Mouse (Mus musculus) heart, embryonic 13.5 days (tissue): ENCODE data around the gene Cwh43. TPM values are rescaled to one million over a fixed set of nuclear protein-coding genes. Genes with fewer than 3 reads are reported as not detected.

Experiments used
- ATAC-seq: fragments of 200-750 bp; cut with Nextera tagmentation; 2 replicates; pipeline ENCODE4 v1.8.0; 2017; ENCODE audit warnings: moderate TSS enrichment; ENCODE audit not compliant: insufficient number of reproducible peaks, low FRiP score, low TSS enrichment; ENCODE audit errors: extremely low read depth
- H3K27ac ChIP-seq: fragments of 300-500 bp; sonication (generic); replicated peaks from 2 replicates; pipeline ENCODE4 v1.5.1; 2015; ENCODE audit warnings: moderate library complexity, mild to moderate bottlenecking, inconsistent platforms
- H3K27me3 ChIP-seq: fragments of 300-500 bp; sonication (generic); replicated peaks from 2 replicates; pipeline ENCODE4 v1.6.1; 2015; ENCODE audit warnings: mild to moderate bottlenecking, inconsistent platforms
- H3K36me3 ChIP-seq: fragments of 300-500 bp; sonication (generic); 2 replicates; pipeline ENCODE4 v1.6.1; 2015; ENCODE audit warnings: mild to moderate bottlenecking, inconsistent platforms
- H3K4me1 ChIP-seq: fragments of 300-500 bp; sonication (generic); 2 replicates; pipeline ENCODE4 v1.6.1; 2015; ENCODE audit warnings: inconsistent platforms
- H3K4me2 ChIP-seq: fragments of 300-500 bp; sonication (generic); 2 replicates; pipeline ENCODE4 v1.6.1; 2015; ENCODE audit warnings: inconsistent platforms, mild to moderate bottlenecking, moderate library complexity
- H3K4me3 ChIP-seq: fragments of 300-500 bp; sonication (generic); 2 replicates; pipeline ENCODE4 v1.5.1; 2015; ENCODE audit warnings: moderate library complexity, mild to moderate bottlenecking, inconsistent platforms
- H3K9ac ChIP-seq: fragments of 300-500 bp; sonication (generic); 2 replicates; pipeline ENCODE4 v1.6.1; 2015; ENCODE audit warnings: inconsistent platforms, mild to moderate bottlenecking, moderate library complexity
- H3K9me3 ChIP-seq: fragments of 300-500 bp; sonication (generic); 2 replicates; pipeline ENCODE4 v1.6.1; 2016; ENCODE audit warnings: inconsistent platforms
- WGBS: fragments of 180-500 bp; shearing (Covaris S2); methylation state at CpG from one replicate; pipeline ENCODE4 v1.1.7; 2015; ENCODE audit warnings: mixed read lengths; 5-methylcytosine and 5-hydroxymethylcytosine counted together
- polyA plus RNA-seq: library from polyadenylated mRNA; unstranded; fragments of >200 nt; fragmentation: Nextera tagmentation; extraction: Ambion mirVana; gene quantifications from 2 replicates; pipeline ENCODE4 v1.2.1, GENCODE M21; 2015

Gene Cwh43
- polyA plus RNA-seq, 1 experiment from 2014 or later = not detected

DNA sequence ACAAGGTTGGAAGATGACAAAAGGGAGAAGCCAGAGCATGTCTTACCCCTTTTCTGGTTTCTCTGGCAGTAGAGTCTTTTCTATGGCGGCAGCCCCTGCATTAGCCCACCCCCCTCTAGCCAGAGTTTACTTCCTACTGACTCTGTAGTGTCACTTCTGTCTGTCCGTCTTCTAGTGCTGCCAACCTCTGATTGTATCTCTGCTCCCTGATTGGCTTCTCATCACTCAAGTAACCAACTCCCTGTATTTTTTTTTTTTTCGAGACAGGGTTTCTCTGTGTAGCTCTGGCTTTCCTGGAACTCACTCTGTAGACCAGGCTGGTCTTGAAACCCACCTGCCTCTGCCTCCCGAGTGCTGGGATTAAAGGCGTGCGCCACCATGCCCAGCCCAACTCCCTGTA is 26.9 kb downstream of the Cwh43 start:
- Histone ChIP-seq H3K4me2 (no peak overlapping the region), H3K9me3 (no peaks in the 10 kb centered on the region), H3K36me3 (no peaks in the 10 kb centered on the region), H3K4me1 (no peaks in the 10 kb centered on the region), H3K27me3 (0 out of 2 replicates have a peak, but pooled peaks cover 8% of the 10 kb centered on the region), H3K9ac (no peak overlapping the region), H3K4me3 (no peak overlapping the region), H3K27ac (no peak overlapping the region)
- 72% methylated on average over 6 of the region's 6 CpGs for WGBS
- no peak for ATAC-seq

DNA sequence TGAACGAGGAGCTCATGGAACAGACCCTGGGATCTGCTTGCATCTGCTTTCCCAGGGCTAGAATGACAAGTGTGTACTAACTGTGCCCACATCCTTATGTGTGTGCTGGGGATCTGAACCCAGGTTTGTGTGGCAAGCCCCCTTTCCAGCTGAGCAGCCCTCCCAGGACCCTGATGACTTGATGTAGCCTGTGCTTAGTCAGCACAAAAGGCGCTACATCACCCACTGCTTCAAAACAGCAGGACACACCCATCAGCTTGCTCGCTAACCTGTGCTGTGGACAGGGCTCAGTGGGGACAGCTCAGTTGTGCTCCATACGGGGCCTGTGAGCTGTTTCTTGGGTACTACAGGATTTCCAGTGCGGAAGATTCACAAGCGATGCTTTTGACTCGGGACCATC is 28.9 kb downstream of the Cwh43 start:
- no peaks in the 10 kb centered on the region for H3K36me3 ChIP-seq
- H3K9ac ChIP-seq = no peak overlapping the region
- no peak overlapping the region for H3K4me2 ChIP-seq
- 0 out of 2 replicates have a peak, but pooled peaks cover 4% of the 10 kb centered on the region for H3K27me3 ChIP-seq
- H3K27ac ChIP-seq = no peak overlapping the region
- no peak overlapping the region for H3K4me3 ChIP-seq
- WGBS = 70% methylated on average over 7 of the region's 7 CpGs
- no peaks in the 10 kb centered on the region for H3K4me1 ChIP-seq
- no peaks in the 10 kb centered on the region for H3K9me3 ChIP-seq
- no peak for ATAC-seq

DNA sequence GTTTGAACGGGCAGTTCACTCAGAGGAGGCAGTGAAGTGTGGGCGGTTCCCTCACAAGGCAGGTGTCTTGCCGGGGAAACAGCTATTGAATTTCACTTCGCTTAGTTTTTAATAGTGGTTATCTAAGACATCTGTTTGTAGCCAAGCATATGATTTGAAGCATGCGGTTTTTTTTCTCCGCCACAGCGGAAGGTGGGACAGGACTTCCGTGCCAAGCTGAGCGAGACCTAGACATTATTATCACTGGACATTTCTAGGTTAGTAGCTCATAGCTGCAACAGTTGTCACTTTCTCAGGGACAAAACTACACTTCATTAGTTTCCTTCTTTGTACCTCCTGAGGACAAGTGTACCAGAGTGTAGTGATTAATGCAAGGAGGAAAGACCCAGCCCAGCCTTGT is 36.3 kb downstream of the Cwh43 start:
- Histone ChIP-seq H3K4me2 (no peak overlapping the region), H3K27me3 (no peaks in the 10 kb centered on the region), H3K27ac (no peak overlapping the region), H3K36me3 (no peaks in the 10 kb centered on the region), H3K4me3 (no peak overlapping the region), H3K4me1 (no peaks in the 10 kb centered on the region), H3K9ac (no peak overlapping the region), H3K9me3 (no peaks in the 10 kb centered on the region)
- no peak for ATAC-seq
- WGBS = 82% methylated on average over 9 of the region's 9 CpGs

DNA sequence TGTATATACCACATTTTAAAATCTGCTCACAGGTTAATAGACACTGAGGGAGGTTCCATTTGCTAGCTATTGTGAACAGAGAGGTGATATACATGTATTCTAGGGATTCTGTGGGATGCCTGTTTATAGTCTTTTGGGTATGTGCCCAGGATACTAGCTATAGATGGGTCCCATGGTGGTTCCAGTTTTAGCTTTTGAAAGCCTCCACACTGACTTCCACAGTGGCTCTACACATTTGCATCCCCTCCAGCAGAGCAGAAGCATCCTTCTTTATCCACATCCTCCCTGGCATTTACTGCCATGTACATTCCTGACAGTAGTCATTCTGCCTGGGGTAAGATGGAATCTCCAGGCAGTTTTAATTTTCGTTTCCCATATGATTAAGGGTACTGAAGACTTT is 44.4 kb downstream of the Cwh43 start:
- Histone ChIP-seq H3K4me2 (no peak overlapping the region), H3K27me3 (no peaks in the 10 kb centered on the region), H3K9me3 (no peaks in the 10 kb centered on the region), H3K9ac (no peak overlapping the region), H3K36me3 (no peaks in the 10 kb centered on the region), H3K27ac (no peak overlapping the region), H3K4me1 (no peaks in the 10 kb centered on the region), H3K4me3 (no peak overlapping the region)
- WGBS = 61% methylated on average over 1 of the region's 1 CpGs
- ATAC-seq = no peak

GRCm38 (mm10) chr5:73454502-73455306 is 48.8 kb downstream of the Cwh43 start:
- H3K4me1 ChIP-seq = no peaks in the 10 kb centered on the region
- H3K4me2 ChIP-seq = no peak overlapping the region
- H3K4me3 ChIP-seq = no peak overlapping the region
- ATAC-seq = no peak
- no peaks in the 10 kb centered on the region for H3K27me3 ChIP-seq
- no peaks in the 10 kb centered on the region for H3K9me3 ChIP-seq
- H3K27ac ChIP-seq = no peak overlapping the region
- 70% methylated on average over 2 of the region's 2 CpGs for WGBS
- no peaks in the 10 kb centered on the region for H3K36me3 ChIP-seq
- H3K9ac ChIP-seq = no peak overlapping the region

GRCm38 (mm10) chr5:73455307-73455687 is 49.4 kb downstream of the Cwh43 start:
- H3K27ac ChIP-seq = no peak overlapping the region
- H3K27me3 ChIP-seq = no peaks in the 10 kb centered on the region
- H3K4me2 ChIP-seq = no peak overlapping the region
- WGBS = 68% methylated on average over 5 of the region's 5 CpGs
- H3K9ac ChIP-seq = no peak overlapping the region
- no peak for ATAC-seq
- H3K36me3 ChIP-seq = no peaks in the 10 kb centered on the region
- no peak overlapping the region for H3K4me3 ChIP-seq
- no peaks in the 10 kb centered on the region for H3K4me1 ChIP-seq
- no peaks in the 10 kb centered on the region for H3K9me3 ChIP-seq

DNA sequence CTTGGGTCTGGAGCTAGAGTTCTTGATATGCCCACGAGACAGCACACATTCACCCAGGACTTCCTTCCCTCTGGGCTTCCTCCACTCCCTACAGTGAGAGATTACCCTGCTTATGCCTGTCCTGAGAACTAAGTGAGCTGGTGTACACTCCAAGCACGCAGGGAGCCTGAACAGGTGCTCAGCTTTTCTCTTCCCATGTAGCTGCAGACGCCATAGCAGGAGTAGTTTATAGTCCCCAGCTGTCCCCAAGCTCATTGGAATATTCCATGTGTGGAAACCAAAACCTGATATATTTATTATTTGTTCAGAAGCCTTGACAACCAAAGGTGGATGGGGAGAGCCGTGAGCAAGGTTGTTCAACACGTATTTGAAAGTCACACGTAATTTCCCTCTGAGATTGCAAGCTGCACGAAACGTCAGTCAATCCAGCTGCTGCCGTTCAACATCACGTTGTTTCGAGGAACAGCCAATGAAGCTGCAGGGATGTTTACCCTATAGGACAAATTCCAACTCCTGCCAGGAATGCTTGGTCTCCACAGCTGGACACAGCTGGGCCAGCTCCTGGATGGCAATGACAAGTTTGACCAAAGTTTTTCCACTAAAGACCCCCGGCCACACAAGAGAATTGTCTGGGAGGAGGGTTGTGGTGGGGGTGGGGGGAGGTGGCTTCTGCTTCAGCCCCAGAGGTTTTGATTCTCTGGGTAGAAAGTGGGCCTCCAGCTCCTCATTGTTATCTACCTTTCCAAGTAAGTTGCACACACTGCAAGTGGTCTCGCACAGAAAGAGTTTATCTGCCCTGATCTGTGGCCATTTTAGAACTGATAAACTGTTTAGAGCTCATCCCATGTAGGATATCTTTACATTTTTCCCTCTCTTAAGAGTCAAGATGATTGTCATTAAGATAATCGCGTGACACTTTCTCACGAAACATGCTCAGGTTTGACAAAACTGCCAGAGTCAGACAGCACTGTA is 62.9 kb downstream of the Cwh43 start:
- no peak overlapping the region for H3K4me3 ChIP-seq
- no peak for ATAC-seq
- peaks cover 7% of the 10 kb centered on the region; the same call in 1 of the 2 replicates for H3K9me3 ChIP-seq
- no peak overlapping the region for H3K4me2 ChIP-seq
- H3K27ac ChIP-seq = no peak overlapping the region
- no peaks in the 10 kb centered on the region for H3K27me3 ChIP-seq
- WGBS = 71% methylated on average over 16 of the region's 16 CpGs
- no peaks in the 10 kb centered on the region for H3K36me3 ChIP-seq
- no peaks in the 10 kb centered on the region for H3K4me1 ChIP-seq
- H3K9ac ChIP-seq = no peak overlapping the region

GRCm38 (mm10) chr5:73474412-73475405 is 68.8 kb downstream of the Cwh43 start:
- Histone ChIP-seq H3K9me3 (no peaks in the 10 kb centered on the region), H3K36me3 (no peaks in the 10 kb centered on the region), H3K9ac (no peak overlapping the region), H3K4me1 (no peaks in the 10 kb centered on the region), H3K27me3 (no peaks in the 10 kb centered on the region), H3K4me2 (no peak overlapping the region), H3K27ac (no peak overlapping the region), H3K4me3 (no peak overlapping the region)
- no peak for ATAC-seq
- 74% methylated on average over 20 of the region's 20 CpGs for WGBS

GRCm38 (mm10) chr5:73480700-73481099 is 74.8 kb downstream of the Cwh43 start, which contains the start of gene Dcun1d4:
TSS of gene Dcun1d4 (plus strand) at chr5:73481000.
- H3K36me3 ChIP-seq = no peaks in the 10 kb centered on the region
- peaks cover 7% of the 10 kb centered on the region; the same call in 1 of the 2 replicates for H3K27me3 ChIP-seq
- H3K27ac ChIP-seq = no peak within 1 kb of the TSS
- ATAC-seq = no peak
- H3K9ac ChIP-seq = no peak within 1 kb of the TSS
- H3K4me1 ChIP-seq = no peaks in the 10 kb centered on the region
- H3K4me2 ChIP-seq = no peak within 1 kb of the TSS
- H3K4me3 ChIP-seq = no peak within 1 kb of the TSS
- no peaks in the 10 kb centered on the region for H3K9me3 ChIP-seq
- 74% methylated on average over 7 of the region's 7 CpGs for WGBS

DNA sequence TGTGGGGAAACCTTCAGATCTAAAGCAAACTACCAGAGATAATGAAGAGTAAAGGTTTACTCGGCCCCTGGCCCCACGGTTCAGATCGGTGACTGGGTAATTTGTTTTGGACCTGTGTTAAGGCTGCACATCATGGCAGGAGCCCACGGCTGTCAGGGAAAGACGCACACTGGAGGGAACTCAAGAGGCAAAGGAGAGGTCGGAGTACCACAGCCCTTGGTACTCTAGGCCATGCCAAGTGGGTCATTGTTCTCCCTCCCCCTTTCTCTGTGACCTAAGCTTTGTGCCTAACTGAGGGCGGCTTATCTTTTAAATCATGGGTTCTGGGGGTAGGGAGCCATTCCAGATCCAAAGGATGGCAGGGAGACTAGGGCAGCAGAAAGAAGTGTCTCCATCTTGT is 75.5 kb downstream of the Cwh43 start:
- Histone ChIP-seq H3K4me3 (no peak overlapping the region), H3K36me3 (no peaks in the 10 kb centered on the region), H3K9ac (no peak overlapping the region), H3K4me1 (no peaks in the 10 kb centered on the region), H3K27me3 (peaks cover 7% of the 10 kb centered on the region; the same call in 1 of the 2 replicates), H3K27ac (no peak overlapping the region), H3K9me3 (no peaks in the 10 kb centered on the region), H3K4me2 (no peak overlapping the region)
- 80% methylated on average over 7 of the region's 7 CpGs for WGBS
- no peak for ATAC-seq
